Mouse (Mus musculus) retina, adult 2 months (tissue): ENCODE data around the gene Fntb.

Experiments used
- DNase-seq: peaks from one replicate; pipeline ENCODE4 v3.0.0-alpha.2; 2012; ENCODE audit warnings: low read depth, low spot score

Gene Fntb

DNA sequence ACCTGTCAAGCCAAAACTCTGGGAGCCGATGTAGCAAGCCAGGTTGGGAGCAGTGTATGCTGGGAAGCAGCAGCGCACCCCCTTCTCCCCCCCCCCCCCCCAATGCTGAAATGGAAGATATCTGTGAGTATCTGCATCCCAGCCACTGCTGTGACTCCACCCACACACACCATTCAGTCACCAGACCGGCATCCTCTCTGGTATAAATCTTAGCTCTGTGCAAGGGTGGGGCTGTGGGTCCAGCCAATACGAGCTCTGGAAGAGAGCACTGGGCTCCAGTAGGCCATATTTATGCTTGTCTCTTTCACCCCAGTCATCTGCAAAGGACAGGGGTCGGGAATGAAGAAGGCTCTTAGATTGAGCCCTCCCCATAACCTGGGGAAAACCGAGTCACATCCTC, 155.0 kb downstream of the Fntb start:
- no peak for DNase-seq

DNA sequence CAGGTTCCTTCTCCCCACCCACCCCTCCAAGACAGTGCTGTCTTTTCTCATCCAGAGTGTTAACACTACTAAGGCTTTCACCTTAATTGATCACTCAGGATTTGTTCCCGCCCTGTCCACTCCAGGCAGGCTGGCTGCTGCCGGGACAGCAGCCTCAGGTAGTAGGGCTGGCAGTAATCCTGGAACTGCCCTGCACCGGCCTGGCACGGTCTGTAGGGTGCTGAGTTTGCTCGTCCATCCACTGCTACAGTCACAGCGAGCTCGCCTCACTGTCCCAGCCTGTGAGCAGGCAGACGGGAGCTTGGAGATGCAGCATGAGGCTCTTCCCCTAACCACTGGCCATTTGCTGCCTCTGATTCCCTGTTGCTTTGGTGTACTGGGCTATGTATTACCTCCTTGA, 155.6 kb downstream of the Fntb start:
- DNase-seq = no peak

DNA sequence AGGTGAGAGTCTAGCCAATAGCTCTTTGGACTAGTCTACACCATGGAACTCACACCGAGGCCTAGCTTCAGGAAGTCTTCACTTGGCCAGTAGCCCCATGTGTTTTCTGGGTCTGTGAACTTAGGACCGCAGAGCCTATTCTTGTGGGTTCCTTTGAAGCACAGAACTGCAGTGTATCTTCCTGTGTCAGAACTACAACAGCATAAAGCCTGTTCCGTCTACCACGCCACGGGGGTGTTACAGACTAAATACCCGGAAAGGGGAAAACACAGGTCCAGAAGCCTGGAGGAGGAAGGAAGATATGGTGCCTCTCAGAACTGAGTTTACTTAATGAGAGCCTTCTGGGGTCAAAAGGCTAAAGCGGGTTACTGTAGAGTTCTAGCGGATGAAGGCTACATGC, 157.7 kb downstream of the Fntb start:
- DNase-seq = no peak

DNA sequence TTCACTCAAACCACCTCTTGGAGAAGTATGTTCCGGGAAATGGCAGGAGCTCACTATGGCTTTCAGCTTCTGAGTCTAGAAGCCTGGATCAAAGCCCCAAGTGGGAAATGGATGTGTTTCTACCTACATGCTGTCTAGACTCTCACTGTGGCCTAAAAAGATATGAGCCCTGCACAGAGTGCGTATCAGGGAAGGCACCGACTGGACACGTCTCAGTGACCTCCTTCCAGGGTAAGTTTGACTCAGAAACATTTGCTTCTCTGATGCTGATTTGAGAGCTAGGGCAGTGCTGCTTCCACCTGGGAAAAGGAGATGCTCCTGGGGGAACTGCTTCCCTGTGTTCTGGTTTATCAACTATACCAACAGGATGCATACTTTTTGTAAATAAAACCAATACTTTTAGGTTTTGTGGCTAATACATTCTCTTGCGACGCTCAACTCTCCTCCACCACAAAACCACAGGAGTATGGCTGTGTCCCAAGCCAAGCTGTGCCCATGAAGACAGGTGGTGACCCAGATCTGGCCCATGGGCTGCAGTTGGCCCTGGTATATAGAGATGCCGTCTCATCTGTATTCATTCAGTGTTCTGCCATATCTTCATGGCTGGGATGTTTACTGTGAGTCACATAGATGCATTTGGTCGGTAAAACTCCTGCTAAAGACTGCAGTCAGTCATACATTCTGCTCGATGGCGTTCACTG, 159.7 kb downstream of the Fntb start:
- DNase-seq = no peak

DNA sequence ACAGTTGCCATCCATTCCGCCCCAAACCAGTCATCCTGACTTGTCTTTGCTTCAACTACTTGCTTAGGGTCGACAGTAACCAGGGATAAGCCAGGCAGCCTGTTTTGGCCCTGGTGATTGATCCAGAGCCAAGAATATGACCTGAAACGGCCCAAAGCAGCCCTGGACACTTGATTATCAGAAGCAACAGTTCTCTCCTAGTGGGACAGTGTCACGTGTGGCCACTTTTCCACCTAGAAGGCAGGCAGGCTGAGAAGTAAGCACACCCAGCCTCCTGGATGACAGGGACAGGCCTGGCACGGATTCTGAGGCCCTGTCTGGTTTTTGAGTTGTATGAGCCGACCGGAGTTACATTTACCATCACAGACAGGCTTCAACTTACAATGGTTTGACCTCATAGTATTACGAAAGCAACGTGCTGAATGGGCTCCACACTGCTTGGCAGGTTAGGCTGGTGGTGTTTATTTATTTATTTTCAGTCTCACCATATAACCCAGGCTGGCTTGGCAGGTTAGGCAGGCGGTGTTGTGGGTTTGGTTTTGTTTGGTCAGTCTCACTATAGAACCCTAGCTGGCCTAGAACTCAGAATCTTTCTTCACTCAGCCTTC, 161.1 kb downstream of the Fntb start:
- no peak for DNase-seq

DNA sequence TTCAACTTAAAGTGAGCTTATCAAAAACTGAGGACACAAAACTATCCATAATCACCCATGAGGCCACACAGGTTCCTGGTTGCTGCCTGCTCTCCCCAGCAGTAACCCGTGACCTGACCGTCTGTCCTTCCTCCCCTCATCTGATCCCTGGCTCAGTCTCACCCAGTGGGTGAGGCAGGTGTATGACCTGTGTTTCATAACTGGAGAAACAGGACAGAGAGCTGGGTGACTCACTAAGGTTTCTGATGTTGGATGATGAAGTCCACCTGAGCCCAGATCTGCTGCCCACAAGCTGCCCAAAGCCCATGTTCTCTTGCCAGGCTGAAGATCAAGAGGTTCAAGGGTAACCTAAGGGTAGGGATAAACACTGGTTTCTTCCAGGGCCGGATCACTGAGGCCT, 161.6 kb downstream of the Fntb start:
- DNase-seq = no peak

DNA sequence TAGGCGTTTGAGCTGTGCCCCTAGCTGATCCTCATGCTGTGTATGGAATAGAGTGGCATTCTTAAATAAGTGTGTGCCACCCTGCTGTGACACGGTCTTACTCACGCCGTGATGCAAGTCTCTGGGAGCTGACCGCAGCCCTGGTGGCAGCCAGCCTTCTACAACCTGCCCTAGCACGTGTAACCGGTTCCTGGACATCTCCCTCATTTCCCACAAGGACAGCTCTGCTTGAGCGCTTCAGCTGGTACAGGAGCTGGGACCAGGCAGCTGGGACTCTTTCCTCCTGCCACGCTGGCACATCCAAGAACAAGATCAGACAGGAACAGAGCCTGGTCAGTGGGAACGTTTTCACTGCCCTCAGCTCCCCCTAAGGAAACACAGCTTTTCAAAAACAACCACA, 162.2 kb downstream of the Fntb start:
- DNase-seq = no peak

DNA sequence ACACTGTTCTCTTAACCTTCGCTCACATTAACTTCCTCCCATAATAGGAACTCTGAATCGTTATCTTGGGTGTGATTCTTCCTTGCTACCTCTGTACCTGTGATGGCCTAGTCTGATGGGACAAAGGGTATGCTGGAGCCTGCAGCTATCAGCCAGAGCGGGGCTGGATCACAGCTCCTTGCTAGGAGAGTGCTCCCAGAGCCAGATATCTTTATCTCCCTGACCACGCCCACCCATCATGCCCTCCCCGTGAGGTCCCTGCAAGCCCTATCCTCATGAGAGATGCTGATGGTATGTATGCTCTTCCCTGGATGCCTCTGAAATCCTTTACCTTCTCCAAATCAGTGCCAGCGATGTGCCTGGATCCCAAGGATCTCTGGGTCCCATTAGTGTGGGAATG, 164.8 kb downstream of the Fntb start:
- no peak for DNase-seq

DNA sequence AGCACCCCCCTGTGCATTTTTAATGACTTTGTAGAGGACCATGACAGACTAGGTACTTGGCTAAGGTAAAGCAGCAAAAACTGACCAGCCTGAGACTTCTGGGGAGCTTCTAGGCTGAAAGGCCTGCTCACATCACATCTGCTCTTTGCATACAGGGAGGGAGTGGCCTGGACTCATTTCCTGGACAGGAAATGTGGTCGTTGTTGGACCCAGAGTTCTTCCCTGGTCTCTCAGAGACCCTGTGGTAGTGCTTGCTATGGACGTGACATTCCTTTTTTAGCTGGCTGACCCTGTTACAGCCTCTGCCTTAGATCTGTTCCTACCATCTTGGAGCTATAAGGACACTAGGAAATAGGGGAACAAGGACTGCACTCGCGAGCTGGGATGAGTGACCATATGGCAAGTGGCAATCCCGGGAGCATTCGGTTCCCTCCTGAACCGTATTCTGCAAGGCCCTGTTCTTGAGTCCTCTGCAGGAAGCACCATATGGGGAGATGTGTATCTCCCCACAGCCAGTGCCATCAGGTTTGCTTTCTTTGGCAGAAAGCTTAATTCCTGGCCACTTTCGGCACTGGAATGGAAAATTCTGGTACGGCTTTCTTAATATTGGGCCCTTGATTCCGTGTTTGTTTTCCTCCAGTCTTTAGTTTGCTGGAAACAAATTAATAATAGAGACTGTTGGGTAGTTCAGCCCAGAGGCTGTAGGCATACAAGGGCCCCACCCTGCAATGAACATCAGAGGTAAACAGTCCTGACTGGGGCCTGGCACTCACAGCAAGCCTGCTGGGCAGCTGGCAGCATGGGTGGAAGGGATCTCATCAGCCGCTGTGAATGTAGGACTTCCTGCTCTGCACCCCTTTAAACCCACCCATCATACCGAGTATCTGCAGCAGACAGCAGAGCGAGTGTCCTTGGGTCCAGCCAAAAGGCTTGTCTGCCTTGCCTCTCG, 166.6 kb downstream of the Fntb start:
- no peak for DNase-seq

DNA sequence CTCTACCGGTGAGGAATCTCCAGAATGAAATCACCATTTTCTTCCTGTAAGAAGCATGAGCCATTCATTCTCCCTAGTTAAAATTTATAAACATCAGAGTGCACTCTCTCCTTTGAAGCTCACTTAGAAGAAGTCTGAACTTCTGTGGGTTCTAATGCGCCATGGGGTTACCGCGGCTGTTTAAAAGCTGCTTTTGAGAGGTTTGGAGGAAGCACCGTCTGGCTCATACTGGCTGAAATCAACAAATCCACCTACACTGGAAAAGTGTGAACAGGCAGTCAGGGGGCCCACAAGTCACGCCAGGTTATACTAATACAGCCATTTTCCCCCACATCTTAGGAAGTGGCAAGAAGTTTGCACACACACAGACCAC, 167.3 kb downstream of the Fntb start:
- no peak for DNase-seq

DNA sequence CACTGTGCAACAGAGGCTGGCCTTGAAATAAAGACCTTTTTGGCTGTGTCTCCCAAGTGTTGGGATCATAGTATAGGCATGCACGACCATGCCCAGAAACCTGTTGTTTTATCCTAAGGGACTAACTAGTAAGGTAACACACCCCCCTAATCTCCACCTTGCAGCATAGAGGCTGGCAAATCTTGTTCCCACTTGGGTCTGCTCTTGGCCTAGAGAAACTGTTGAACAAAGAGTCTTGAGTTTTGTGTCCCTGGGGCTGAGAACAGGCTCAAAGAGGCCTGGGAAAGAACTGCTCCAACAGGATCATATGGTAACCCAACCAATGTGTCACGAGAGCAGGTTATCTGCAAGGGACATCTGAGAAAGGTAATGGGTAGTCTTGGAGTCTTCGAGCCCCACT, 169.0 kb downstream of the Fntb start:
- no peak for DNase-seq

DNA sequence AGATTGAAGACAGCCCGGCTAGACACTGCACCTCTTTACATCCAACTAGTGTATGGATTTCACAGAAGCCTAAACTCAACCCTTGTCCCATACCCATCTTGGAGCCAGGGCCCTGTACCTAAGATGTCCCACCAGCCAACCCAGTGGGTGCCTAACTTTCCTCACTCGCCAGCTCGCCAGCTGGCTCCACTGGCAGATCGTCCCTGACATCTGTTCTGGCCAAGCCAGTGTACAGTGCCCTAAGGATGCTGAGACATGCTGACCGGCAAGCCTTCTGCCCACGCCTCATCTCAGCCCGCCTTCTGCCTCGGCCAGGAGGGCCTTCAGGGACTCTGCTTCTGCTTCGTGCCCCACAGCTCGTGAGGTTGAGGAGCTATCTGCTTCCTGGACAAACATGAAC, 170.8 kb downstream of the Fntb start:
- no peak for DNase-seq

DNA sequence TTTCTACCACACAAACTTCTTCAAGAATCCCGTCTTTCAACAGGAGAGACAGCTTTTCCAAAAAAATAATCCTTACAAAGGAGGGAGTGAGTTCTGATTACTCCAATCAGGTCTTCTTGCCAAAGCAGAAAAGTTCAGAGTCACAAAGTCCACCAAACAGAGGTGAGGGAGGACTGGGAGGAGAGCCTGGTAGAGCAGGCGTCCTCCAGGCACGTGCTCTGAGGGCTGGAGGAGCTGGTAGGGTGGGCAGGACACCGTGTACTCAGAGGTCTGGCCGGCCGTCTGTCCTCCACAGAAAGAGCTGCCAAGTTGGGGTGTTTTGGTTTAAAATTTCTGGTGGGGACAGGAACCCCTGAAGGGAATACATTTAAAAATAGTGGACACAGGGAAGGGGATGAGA, 172.6 kb downstream of the Fntb start:
- no peak for DNase-seq

DNA sequence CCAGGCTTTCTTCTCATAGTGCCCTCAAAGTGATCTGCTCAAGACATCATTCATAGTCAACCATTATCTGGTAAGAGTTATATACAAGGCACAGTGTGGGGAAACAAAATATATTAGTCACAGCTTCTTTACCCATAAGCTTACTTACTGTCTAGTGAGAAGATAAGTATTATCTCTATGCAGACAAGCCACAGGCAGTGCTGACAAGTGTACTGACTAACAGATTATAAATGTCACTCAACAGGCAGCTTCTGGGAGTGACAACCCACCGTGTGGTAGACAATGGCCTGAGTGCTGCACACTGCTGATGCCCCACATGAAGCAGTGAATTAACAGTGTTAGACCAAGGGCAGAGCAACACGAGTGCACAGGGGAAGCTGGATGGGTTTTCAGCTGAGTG, 176.1 kb downstream of the Fntb start:
- DNase-seq = no peak

DNA sequence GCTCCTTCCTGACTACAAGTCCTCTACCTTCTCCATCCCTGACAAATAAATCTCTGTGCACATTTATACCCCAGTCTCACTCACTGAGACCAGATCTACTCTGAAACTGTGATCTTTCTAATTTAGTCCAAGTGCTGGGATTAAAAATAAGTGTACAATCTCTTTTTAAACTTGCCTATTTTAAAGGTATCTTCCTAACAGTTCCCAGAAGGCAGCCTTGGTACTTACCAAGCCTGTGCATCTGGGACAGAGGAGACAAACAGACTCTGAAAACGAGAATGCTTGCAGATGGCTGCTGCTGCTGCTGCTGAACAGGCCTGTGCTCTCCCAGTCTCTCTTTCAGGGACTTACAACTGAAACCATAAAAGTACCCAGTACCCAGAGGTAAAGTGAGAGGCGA, 177.1 kb downstream of the Fntb start:
- DNase-seq = no peak

DNA sequence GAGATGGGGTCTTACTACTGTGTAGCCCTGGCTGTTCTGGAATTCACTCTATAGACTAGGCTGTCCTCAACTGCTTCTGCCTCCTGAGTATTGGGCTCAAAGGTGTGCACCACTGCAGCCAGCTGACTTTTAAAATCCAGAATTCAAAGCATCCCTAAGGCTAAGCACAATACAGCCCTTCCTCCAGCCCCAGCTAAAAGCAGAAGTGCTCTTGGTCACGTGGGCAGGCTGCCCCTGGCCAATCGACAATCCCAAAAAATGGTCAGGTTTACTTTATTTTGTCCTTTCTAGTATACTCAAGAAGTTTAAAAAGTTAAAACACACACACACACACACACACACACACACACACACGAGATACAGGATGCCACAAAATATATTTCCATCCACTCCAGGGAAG, 177.7 kb downstream of the Fntb start:
- no peak for DNase-seq

DNA sequence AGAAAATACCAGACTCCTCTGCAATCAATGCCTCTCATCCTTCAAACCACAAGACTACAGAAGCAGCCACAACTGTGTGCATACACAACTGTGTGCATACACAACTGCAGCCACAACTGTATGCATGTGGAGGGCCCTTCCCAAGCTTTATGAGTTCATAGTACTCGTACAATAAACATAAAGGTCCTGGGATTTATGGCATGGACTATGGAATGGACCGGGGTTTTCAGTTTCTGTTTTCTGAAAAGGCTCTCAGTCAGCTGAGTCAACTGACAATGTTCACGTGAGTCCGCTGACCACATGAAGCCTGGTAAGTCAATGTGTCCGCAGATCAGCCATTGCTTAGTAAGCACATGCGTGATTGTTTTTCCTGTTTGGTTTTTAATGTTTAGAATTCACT, 178.1 kb downstream of the Fntb start:
- no peak for DNase-seq

DNA sequence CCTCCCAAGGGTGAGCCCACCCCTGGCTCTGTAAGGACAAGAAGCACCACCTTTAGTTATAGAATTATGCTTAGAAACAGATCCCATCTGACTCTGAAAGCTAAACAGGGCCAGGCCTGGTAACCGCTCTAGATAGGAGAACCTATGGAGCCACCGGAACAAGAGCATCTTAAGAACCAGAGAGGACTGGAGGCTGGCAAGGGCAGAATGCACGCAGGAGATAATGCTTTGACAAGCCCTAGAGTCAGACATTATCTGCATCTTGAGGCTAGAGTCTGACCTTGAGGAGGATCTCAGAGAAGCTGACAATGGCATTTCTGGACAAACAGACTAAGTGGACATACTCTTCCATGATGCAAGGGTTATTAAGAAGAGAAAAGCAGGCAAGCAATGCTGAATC, 182.1 kb downstream of the Fntb start:
- no peak for DNase-seq

DNA sequence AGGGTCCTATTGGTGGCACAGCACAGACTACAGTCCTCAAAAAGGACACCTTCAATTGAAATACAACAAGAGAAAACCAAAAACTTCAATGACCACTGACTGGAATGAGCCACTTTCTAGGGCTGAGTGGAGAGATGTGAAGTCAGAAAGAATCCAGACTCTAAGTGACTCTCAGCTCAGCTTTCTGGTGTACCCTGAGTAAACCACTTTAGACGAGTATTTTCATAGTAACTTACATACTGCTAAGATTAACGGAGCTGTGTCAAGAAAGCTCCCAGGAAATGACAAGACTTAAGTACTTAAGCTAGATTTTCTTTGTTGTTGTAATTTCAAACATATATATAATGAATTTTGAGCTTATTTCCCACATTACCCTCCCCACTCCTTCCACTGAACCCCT, 182.8 kb downstream of the Fntb start:
- no peak for DNase-seq

DNA sequence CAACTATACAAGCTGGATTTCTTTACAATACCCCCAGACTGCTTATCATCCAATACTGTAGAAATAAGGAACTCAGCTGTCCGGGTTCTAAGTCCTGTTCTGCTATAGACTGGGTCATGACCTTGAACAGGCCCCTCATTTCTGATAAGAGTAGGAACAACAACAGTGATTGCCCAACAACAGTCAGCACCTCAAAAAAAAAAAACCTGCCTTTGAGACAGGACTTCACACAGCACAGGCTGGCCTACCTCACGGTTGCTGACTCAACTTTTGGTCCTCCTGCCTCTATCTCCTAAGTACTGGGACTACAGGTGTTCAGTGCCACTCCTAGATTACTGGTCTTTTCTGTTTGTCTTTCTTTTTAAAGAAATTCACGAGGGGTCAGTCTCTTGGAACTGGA, 183.4 kb downstream of the Fntb start:
- DNase-seq = no peak

DNA sequence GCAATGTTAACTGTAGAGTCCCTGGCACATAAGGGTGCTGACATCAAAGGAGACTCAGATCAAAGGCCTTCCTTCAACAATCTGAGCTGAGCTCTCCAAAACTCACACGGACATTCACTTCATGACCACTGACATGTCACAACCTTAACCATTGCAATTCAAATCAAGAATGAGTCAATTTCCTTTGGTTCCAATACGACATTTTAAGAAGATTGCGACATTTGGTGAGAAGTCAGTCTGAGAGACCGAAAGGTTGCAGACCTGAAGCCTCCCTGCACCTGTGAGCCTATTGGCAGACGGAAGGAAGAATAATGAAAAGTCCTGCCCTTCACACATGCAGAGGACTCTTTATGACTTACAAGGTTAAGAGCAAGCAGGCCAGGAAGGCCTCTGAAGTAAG, 184.9 kb downstream of the Fntb start:
- DNase-seq = no peak

DNA sequence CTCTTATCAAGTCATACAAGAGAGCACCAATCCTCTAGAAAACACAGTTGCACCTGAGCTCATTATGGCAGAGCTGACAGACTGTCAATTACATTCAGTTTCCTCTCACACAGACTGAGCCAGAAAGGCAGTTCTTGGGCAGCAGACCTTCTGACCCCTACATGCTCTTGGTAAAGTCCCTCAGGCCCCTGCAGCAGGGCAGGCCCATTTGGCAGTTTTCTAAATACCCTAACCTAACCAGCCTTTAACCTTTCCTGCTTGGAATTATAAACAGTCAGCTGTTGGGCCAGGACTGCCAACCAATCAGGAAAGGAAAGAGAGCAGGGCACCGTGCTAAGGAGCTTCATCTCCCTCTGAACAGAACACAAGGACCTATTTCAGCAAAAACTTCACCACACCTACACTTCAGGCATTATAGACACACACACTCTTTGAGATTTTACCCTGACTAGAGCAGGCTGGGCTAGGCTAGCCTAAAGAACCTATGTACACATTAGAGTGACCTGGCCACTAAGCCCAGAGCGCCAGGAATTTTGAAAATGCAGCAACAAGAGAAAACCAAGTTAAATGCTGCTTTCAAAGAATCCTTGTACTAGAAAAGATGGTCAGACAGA, 188.5 kb downstream of the Fntb start:
- DNase-seq = no peak
